Mouse (Mus musculus): ENCODE measurements around the gene Izumo4. TPM values are rescaled to one million over a fixed set of nuclear protein-coding genes. Genes with fewer than 3 reads are reported as not detected.

The Izumo4 gene
- total RNA-seq, 1 experiment from 2014 or later = 10.6 TPM

DNA sequence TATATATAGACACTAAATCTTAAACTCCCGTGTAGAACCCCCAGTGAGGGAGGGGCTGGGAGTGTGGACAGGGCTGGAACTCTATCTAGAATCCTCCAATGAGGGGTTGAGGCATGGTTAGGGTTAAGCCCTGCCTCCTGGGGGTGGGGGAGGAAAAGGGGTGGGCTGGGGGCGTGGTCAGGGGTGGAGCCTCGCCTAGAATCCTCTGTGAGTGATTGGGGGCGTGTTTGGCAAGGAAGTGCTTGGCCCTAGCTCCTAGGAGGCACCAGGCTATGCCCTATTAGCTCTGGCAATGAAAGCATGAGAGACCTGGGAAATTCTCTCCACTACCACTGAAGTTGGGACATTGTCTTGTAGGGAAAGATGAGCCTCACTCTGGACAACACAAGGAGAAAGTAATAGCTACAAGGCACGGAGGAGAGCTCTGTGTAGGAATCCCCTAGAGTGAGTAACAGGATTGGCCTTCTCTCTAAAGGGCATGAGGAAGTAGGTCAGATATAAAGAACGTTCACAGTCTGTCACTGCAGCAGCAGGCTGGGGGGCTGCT lies 50.2 kb downstream of the Izumo4 start:
- no peak for ATAC-seq (replicated peaks; ENCODE audit: insufficient number of reproducible peaks, low FRiP score, low TSS enrichment, poor library complexity, severe bottlenecking)

DNA sequence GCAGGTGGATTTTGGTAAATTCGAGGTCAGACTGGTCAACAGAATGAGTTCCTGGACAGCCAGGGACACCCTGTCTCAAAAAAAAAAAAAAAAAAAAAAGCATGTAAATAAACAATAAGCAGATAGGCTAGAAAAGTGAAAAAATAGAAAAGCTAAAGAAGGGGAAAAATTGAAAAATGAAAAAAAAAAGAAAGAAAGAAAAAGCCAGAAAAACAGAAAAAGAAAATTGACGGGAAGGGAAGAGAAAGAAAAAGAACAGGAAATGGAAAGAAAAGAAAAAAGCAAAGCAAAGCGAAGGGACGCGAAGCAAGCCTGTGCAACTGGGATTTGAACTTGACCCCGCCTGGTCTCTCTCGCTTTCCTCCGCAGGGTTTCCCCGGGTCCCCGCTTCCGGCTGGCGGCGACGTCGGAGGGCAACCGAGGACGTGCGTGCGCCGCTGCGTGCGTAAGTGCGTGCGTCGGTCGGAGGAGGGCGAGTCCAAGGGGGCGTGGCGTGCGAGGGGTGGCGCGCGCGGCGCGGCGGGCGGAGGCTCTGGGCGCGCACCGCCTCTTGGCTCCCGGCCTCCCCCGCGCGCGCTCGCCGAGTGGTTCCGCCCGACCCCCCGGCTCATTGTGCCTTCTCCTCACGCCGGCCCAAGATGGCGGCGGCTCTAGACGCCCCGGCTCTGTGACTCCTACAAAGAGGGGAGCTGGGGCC lies 52.8 kb downstream of the Izumo4 start, which contains the start of gene Dot1l:
Dot1l (plus strand) TSS at position 613 of the 697 bp plus-strand sequence.
- ATAC-seq (replicated peaks; ENCODE audit: insufficient number of reproducible peaks, low FRiP score, low TSS enrichment, poor library complexity, severe bottlenecking) = peak; percentile 78

Other genes starting within 250 kb of the Izumo4 start
- gene Onecut3, start 207.3 kb upstream of the Izumo4 start, total RNA-seq (2017) = not detected in 3 replicates
- gene Atp8b3, start 163.1 kb upstream of the Izumo4 start, total RNA-seq (2017) = 1.0 to 1.6 TPM in 2 of 3 replicates, not detected in the other
- gene Rexo1, start 140.6 kb upstream of the Izumo4 start, total RNA-seq (2017) = 21.1 to 32.2 TPM (median 24.1 TPM) in 3 replicates
- 5.1 to 8.5 TPM (median 8.2 TPM) in 3 replicates for gene Klf16, start 124.9 kb upstream of the Izumo4 start, total RNA-seq (2017)
- gene Abhd17a, start 111.8 kb upstream of the Izumo4 start, total RNA-seq (2017) = 15.2 to 20.8 TPM (median 17.0 TPM) in 3 replicates
- gene Scamp4, start 99.3 kb upstream of the Izumo4 start, total RNA-seq (2017) = 6.0 to 11.2 TPM (median 7.9 TPM) in 3 replicates
- gene Adat3, start 99.3 kb upstream of the Izumo4 start, total RNA-seq (2017) = 1.8 TPM in 1 of 3 replicates, not detected in the others
- 0.78 to 1.0 TPM in 2 of 3 replicates, not detected in the other for gene Gm49322, start 96.2 kb upstream of the Izumo4 start, total RNA-seq (2017)
- gene Csnk1g2, start 79.3 kb upstream of the Izumo4 start, total RNA-seq (2017) = 174 to 193 TPM (median 192 TPM) in 3 replicates
- gene Btbd2, start 45.1 kb upstream of the Izumo4 start, total RNA-seq (2017) = 14.6 to 23.9 TPM (median 23.1 TPM) in 3 replicates
- 56.7 to 115 TPM (median 94.0 TPM) in 3 replicates for gene Mknk2, start 24.1 kb upstream of the Izumo4 start, total RNA-seq (2017)
- gene Mob3a, start 207 bp upstream of the Izumo4 start, total RNA-seq (2017) = 57.4 to 129 TPM (median 87.2 TPM) in 3 replicates
- 65.5 to 110 TPM (median 103 TPM) in 3 replicates for gene Ap3d1, start 40.1 kb downstream of the Izumo4 start, total RNA-seq (2017)
- 5.2 to 17.7 TPM (median 6.3 TPM) in 3 replicates for gene Dot1l, start 53.0 kb downstream of the Izumo4 start, total RNA-seq (2017)
- 9.4 to 23.3 TPM (median 10.7 TPM) in 3 replicates for gene Sf3a2, start 96.0 kb downstream of the Izumo4 start, total RNA-seq (2017)
- 29.4 to 59.3 TPM (median 41.3 TPM) in 3 replicates for gene Plekhj1, start 96.4 kb downstream of the Izumo4 start, total RNA-seq (2017)
- not detected in 3 replicates for gene Amh, start 103.1 kb downstream of the Izumo4 start, total RNA-seq (2017)
- not detected in 3 replicates for gene Jsrp1, start 111.3 kb downstream of the Izumo4 start, total RNA-seq (2017)
- 242 to 281 TPM (median 259 TPM) in 3 replicates for gene Oaz1, start 124.5 kb downstream of the Izumo4 start, total RNA-seq (2017)
- not detected in 3 replicates for gene Lingo3, start 141.9 kb downstream of the Izumo4 start, total RNA-seq (2017)
- 78.9 to 86.7 TPM (median 80.7 TPM) in 3 replicates for gene Lsm7, start 153.0 kb downstream of the Izumo4 start, total RNA-seq (2017)
- 8.1 to 18.2 TPM (median 8.2 TPM) in 3 replicates for gene Sppl2b, start 153.1 kb downstream of the Izumo4 start, total RNA-seq (2017)
- gene Tmprss9, start 169.7 kb downstream of the Izumo4 start, total RNA-seq (2017) = not detected in 3 replicates
- gene Timm13, start 198.8 kb downstream of the Izumo4 start, total RNA-seq (2017) = 14.6 to 43.9 TPM (median 30.8 TPM) in 3 replicates
- 2.3 to 8.5 TPM (median 3.8 TPM) in 3 replicates for gene Lmnb2, start 216.1 kb downstream of the Izumo4 start, total RNA-seq (2017)
- gene Gadd45b, start 227.9 kb downstream of the Izumo4 start, total RNA-seq (2017) = 18.9 to 25.8 TPM (median 22.5 TPM) in 3 replicates